ENCODE assay signal across 16 mouse cellular contexts in the genomic region with DNA sequence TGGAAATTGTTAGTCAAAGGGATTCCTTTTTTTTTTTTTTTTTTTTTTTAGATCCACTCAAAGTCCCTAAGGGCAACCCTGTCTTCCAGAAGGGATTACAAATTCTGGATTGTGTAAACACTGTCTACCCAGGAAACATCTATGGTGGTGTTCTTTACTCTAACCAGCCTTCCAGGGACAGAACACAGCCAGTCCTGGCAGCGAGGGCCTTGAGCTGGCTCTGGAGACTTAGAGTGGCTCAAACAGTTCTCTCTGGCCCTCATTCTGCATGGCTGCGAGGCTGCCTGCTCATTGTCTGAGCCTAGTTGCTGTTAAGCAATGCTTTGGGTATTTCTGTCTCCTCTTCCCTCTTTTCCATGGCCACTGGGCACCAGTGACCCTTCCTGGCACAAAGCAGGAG.
DNase-seq lines count a peak whose midpoint lies in the region; ATAC-seq and TF ChIP-seq lines count a peak whose summit lies in the region.
"Had no signal": no experiment of that assay in that cellular context is flagged by ENCODE, and none has a peak within 500 bp of the region (broad histone marks: within the 10 kb centered on the region; RNA-seq: fewer than 3 reads in every experiment).

No protein-coding gene starts in this region.

- H3K9me3 ChIP-seq in forebrain, embryonic 12.5 days = no peaks in the 10 kb centered on the region
- no peaks in the 10 kb centered on the region for H3K9me3 ChIP-seq in forebrain, postnatal 0 days (ENCODE audit: low read length)
- H3K9me3 ChIP-seq in midbrain, embryonic 11.5 days (ENCODE audit: control insufficient read depth, low read length) = no peaks in the 10 kb centered on the region
- H3K9me3 ChIP-seq in midbrain, embryonic 15.5 days = no peaks in the 10 kb centered on the region
- no peaks in the 10 kb centered on the region for H3K9me3 ChIP-seq in embryonic facial prominence, embryonic 12.5 days
- H3K9me3 ChIP-seq: intestine, embryonic 15.5 days had no signal

- H3K4me3 ChIP-seq in forebrain, embryonic 12.5 days (replicated peaks) = no peak overlapping the region
- H3K4me3 ChIP-seq in forebrain, postnatal 0 days (ENCODE audit: low read depth, low read length) = no peak overlapping the region
- no peak overlapping the region for H3K4me3 ChIP-seq in midbrain, embryonic 11.5 days (ENCODE audit: low read depth, low read length)
- H3K4me3 ChIP-seq in midbrain, embryonic 15.5 days = no peak overlapping the region
- no peak overlapping the region for H3K4me3 ChIP-seq in embryonic facial prominence, embryonic 12.5 days
- H3K4me3 ChIP-seq: heart, embryonic 13.5 days; intestine, embryonic 15.5 days had no signal

- DNase-seq in forebrain, postnatal 0 days = no peak
- peak; percentile 88 for DNase-seq in midbrain, embryonic 11.5 days (ENCODE audit: low spot score, missing footprints)
- no peak for DNase-seq in ovary, postnatal 14 days (ENCODE audit: low spot score)
- no peak for DNase-seq in left cerebral cortex, postnatal 25 days (ENCODE audit: low spot score in 2 of 2)
- DNase-seq: cerebellum, adult 2 months; gastrocnemius, postnatal 36 days; heart, adult 11 months; heart, postnatal 36 days; kidney, adult 18-20 months had no signal

- WGBS in forebrain, embryonic 12.5 days = 34% methylated on average over 2 of the region's 2 CpGs
- 39% methylated on average over 2 of the region's 2 CpGs for WGBS in forebrain, postnatal 0 days
- WGBS in midbrain, embryonic 11.5 days = 35% methylated on average over 2 of the region's 2 CpGs
- 27% methylated on average over 2 of the region's 2 CpGs for WGBS in midbrain, embryonic 15.5 days
- 49% methylated on average over 2 of the region's 2 CpGs for WGBS in embryonic facial prominence, embryonic 12.5 days

- no peak overlapping the region for H3K27ac ChIP-seq in forebrain, embryonic 12.5 days
- H3K27ac ChIP-seq in forebrain, postnatal 0 days (ENCODE audit: low read depth, low read length) = no peak overlapping the region
- H3K27ac ChIP-seq in midbrain, embryonic 11.5 days (ENCODE audit: low read depth, low read length) = no peak overlapping the region; the same call in 1 of the 2 replicates
- H3K27ac ChIP-seq in midbrain, embryonic 15.5 days = no peak overlapping the region
- H3K27ac ChIP-seq in embryonic facial prominence, embryonic 12.5 days = peak overlapping the region; percentile 12; the same call in 1 of the 2 replicates
- H3K27ac ChIP-seq: heart, embryonic 13.5 days; hindbrain, embryonic 14.5 days; intestine, embryonic 15.5 days had no signal

- no peak for ATAC-seq in forebrain, embryonic 12.5 days (ENCODE audit: low FRiP score)
- no peak for ATAC-seq in forebrain, postnatal 0 days
- no peak for ATAC-seq in midbrain, embryonic 11.5 days (ENCODE audit: low FRiP score)
- ATAC-seq in midbrain, embryonic 15.5 days (replicated peaks) = no peak
- no peak for ATAC-seq in embryonic facial prominence, embryonic 12.5 days (ENCODE audit: insufficient number of reproducible peaks, insufficient read depth, low FRiP score, low TSS enrichment)
- ATAC-seq: forebrain, embryonic 16.5 days; intestine, embryonic 15.5 days had no signal

- H3K4me2 ChIP-seq in forebrain, embryonic 12.5 days = no peak overlapping the region
- no peak overlapping the region for H3K4me2 ChIP-seq in forebrain, postnatal 0 days (ENCODE audit: low read depth)
- no peak overlapping the region; the same call in 1 of the 2 replicates for H3K4me2 ChIP-seq in midbrain, embryonic 11.5 days
- H3K4me2 ChIP-seq in midbrain, embryonic 15.5 days = no peak overlapping the region
- H3K4me2 ChIP-seq in embryonic facial prominence, embryonic 12.5 days (replicated peaks) = no peak overlapping the region
- H3K4me2 ChIP-seq: heart, embryonic 13.5 days; hindbrain, embryonic 14.5 days; intestine, embryonic 15.5 days had no signal

- peaks cover 9% of the 10 kb centered on the region; the same call in 1 of the 2 replicates for H3K27me3 ChIP-seq in forebrain, embryonic 12.5 days
- no peaks in the 10 kb centered on the region for H3K27me3 ChIP-seq in forebrain, postnatal 0 days (ENCODE audit: insufficient read depth, low read length)
- H3K27me3 ChIP-seq in midbrain, embryonic 11.5 days (ENCODE audit: control insufficient read depth, insufficient read depth, low read length) = no peaks in the 10 kb centered on the region; the same call in 1 of the 2 replicates
- no peaks in the 10 kb centered on the region for H3K27me3 ChIP-seq in midbrain, embryonic 15.5 days (replicated peaks)
- no peaks in the 10 kb centered on the region for H3K27me3 ChIP-seq in embryonic facial prominence, embryonic 12.5 days
- H3K27me3 ChIP-seq: intestine, embryonic 15.5 days had no signal

- intact Hi-C loops in left cerebral cortex, postnatal 25 days (cut with DNase I) = no loop called here

- H3K4me1 ChIP-seq in forebrain, embryonic 12.5 days = peaks cover 10% of the 10 kb centered on the region
- no peaks in the 10 kb centered on the region for H3K4me1 ChIP-seq in forebrain, postnatal 0 days (ENCODE audit: insufficient read depth)
- H3K4me1 ChIP-seq in midbrain, embryonic 11.5 days (ENCODE audit: control insufficient read depth, insufficient read depth, low read length) = peaks cover 18% of the 10 kb centered on the region
- H3K4me1 ChIP-seq in midbrain, embryonic 15.5 days = peaks cover 10% of the 10 kb centered on the region
- peaks cover 8% of the 10 kb centered on the region; the same call in 1 of the 2 replicates for H3K4me1 ChIP-seq in embryonic facial prominence, embryonic 12.5 days
- H3K4me1 ChIP-seq: heart, embryonic 13.5 days; intestine, embryonic 15.5 days had no signal

- no peaks in the 10 kb centered on the region for H3K36me3 ChIP-seq in forebrain, embryonic 12.5 days (replicated peaks)
- no peaks in the 10 kb centered on the region for H3K36me3 ChIP-seq in forebrain, postnatal 0 days (ENCODE audit: insufficient read depth)
- no peaks in the 10 kb centered on the region for H3K36me3 ChIP-seq in midbrain, embryonic 11.5 days (ENCODE audit: control insufficient read depth, insufficient read depth, low read length)
- no peaks in the 10 kb centered on the region for H3K36me3 ChIP-seq in midbrain, embryonic 15.5 days (replicated peaks)
- H3K36me3 ChIP-seq in embryonic facial prominence, embryonic 12.5 days = no peaks in the 10 kb centered on the region
- H3K36me3 ChIP-seq: heart, embryonic 13.5 days; intestine, embryonic 15.5 days had no signal

- peak overlapping the region; percentile 29; the same call in 1 of the 2 replicates for H3K9ac ChIP-seq in forebrain, embryonic 12.5 days
- no peak overlapping the region for H3K9ac ChIP-seq in forebrain, postnatal 0 days
- H3K9ac ChIP-seq in midbrain, embryonic 11.5 days (ENCODE audit: low read length) = 0 out of 2 replicates have a peak overlapping the region, but pooled peaks have one; percentile 27
- H3K9ac ChIP-seq in midbrain, embryonic 15.5 days = no peak overlapping the region
- H3K9ac ChIP-seq in embryonic facial prominence, embryonic 12.5 days = no peak overlapping the region
- H3K9ac ChIP-seq: heart, embryonic 13.5 days; hindbrain, embryonic 14.5 days; intestine, embryonic 15.5 days had no signal

- TF ChIP-seq CTCF in forebrain, postnatal 0 days (IDR thresholded peaks at IDR 0.05; ENCODE audit: low read depth) = no peak

Comparison
In these comparisons a context has a peak if more than half of its experiments do, and no peak if none do; other contexts are left out.
1. H3K9ac ChIP-seq: peak in forebrain, embryonic 12.5 days (single experiment) and midbrain, embryonic 11.5 days (single experiment); none in forebrain, postnatal 0 days (single experiment), midbrain, embryonic 15.5 days (single experiment) and embryonic facial prominence, embryonic 12.5 days (single experiment).